Mouse (Mus musculus) ZHBTc4 (cell line): ENCODE results near the gene Errfi1.

Experiments used
- DNase-seq: peaks from one replicate; pipeline ENCODE4 v3.0.0-alpha.2; 2011; ENCODE audit warnings: low read depth, low spot score

Gene Errfi1

DNA sequence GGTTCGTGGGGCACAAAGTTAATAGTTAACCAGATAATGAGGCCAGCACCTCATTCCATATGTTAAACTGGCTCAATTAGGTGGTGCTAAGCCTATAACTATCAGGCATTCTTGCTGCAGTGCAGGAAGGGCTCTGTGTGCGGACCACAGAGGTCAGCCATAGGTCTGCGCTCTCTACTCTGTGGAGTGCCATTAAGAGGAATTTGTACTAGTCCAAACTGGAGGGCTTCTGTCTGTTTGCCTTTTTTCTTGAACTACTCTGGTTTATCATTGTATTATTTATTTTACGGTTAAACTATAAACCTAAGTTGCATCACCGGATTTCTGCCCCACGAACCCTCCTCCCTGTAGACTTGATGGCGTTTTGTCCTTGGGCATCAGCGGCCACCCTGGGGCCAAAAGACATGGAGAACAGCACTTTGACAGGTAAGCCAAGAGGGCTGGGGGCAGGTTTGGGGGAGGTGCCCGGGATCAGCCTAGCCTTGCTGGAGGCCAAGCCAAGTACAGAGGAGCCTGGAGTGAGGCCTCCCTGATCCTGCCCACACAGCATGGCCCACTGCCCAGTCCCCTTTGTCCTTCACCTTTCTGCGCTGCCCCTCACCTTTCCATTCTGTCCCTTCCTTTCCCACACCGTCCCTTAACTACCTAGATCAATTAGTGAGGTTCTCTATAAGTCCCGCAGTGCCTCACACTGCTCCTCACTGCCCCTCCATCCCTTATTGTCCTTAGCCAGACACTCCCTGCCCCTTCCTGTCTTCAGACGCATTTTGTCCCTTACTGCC, at the start of gene Errfi1:
Gene Errfi1 (plus strand): TSS at position 240 of the 782 bp plus-strand sequence.
- no peak for DNase-seq

GRCm38 (mm10) chr4:150804204-150804603, 49.5 kb upstream of the Errfi1 start:
- no peak for DNase-seq

DNA sequence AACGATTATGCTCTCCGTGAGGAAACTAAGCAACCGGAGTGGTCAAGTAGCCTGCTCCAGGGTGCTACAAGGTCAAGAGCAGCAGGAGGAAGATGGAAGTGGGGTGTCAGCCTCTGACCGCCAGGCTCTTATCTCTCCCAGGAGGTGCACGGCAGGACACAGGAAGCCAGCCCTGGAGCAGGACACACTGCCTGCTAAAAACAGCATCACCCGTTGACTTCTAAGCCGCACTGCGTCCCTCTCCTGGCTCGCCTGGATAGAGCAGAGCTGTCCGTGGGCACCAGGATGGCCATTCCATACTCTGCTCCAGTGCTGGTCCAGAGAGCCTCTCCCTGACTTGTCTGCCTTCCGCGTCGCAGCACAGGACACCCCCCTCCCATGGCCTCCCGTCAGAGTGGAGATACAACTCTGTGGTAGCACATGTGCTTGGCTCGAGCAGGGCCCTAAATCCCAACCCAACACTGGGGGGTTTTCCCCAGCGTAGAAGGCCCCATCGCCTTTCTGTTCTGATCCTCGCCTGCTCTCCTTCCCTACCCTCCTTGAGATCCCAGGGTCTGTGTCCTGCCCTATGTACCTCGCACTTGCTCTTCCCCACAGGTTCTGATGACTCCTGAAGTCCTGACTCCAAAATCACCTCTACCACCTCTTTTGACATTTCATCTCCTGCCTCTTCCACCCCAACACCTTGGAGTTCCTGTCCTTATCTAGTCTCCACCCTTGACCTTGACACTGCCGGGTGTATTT, 45.8 kb upstream of the Errfi1 start:
- DNase-seq: no peak

DNA sequence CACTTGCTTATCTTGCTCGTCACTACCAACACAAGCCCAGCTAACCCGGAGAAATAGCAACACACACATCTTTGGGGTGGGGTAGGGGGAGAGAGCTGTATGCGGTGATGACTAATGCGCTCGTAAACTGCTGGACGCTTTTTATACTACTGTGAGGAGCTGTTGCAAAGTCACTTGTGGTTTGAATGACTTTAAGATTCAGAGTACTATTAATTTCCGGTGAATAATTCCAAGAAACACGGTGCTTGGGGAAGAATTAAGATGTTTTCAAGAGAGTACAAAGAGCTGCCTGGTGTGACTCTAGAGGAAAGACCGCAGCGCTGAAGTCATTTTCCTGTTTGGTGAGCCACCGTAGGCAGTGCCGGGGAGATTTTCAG, 45.3 kb upstream of the Errfi1 start:
- no peak for DNase-seq

DNA sequence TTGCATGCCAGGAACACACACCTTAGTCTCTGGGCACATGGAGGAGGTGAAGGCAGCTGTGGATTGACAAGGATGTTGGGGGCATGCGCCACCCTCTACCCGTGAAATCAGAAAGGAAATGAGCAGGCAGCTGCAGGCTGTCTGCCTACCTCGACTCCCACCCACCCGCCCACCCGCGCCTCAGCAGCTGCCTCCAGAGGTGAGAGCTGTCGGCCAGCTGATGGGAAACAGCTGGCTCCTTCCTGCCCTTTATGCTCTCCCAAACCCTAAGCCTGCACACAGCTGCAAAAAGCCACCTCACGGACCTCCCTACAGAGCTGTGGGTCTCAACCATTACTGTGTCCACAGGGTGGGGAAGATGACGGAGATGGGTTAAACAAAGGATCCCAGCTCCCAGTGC, 44.4 kb upstream of the Errfi1 start:
- no peak for DNase-seq

- DNase-seq: no peak
Observed at GRCm38 (mm10) chr4:150815144-150815543, 38.6 kb upstream of the Errfi1 start.

DNA sequence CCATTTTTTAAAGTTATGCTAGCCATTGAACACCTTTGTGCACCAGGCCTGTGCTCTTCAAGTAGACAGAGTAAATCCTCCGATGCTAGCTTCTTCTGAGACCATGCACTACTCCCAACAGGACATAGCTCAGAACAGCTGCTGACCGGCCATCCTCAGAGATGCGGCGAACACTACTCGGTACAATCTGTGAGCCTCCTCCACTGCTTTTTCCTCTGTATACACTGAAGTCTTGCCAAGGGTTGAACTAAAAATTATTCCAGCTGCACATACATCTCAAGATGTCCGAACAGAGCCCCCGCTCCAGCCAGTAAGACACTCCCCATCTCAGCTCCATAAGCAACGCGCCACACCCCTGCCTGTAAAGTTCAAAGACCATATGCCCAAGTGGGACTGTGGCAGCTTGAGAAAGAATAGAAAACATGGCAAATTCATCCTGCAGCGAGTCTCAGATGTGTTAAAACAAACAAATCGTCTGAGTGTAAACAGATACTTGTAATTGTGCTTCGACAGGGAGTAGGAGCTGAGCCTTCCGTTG, 37.2 kb upstream of the Errfi1 start:
- DNase-seq: no peak

DNA sequence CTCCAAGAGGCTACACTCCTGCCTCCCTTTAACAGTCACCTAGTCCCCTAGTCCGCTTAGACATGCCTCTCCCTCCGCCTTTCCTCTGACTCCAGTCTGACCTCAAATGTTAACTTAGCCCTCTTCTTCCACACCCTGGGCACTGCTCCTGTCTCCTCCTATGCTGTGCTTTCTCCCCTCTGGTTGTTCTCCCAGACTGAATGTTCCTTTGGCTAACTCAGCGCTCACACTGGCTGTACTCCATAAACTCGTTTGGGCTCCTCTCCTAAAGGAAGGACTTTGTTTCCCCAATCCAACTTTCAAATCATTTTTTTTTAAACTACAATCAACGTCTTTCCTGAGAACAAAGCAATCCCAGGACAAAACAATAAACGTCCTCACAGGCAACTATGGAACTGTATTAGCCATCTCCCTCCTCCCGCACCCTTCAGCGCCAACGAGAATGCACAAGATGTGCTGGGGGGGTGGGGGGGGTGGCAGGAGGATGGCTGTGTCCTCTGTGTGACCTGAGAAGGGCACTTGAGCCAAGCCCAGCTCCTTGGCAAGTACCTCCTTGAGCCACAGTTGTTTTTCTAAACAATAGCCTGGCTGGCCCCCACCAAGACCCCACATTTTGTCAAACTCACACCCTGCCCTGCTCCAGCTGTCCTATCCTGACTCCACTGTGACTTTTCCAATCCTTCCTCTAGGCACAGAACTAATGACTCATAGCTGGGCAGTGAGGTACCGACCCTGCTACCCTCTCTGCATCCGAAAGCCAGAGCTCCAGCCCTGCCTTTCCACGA, 34.4 kb upstream of the Errfi1 start:
- no peak for DNase-seq

DNA sequence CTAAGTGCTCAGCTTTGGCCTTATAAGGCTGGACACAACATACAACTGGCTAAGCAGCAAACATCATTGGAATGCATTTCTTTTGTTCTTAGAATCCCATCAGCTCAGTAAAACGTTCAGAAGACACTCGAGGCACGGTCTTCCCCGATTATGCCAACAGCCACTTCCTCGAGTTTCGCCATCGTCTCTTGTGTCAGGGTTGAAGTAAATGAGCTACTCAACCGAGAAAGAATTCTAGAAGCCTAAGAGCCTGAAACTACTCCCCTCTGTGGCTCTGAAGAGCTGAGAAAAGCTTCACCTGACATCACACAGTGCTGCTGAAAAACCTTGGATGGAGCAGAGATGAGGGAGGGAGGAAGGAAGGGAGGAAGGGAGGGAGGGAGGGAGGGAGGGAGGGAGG, 32.3 kb upstream of the Errfi1 start:
- no peak for DNase-seq

GRCm38 (mm10) chr4:150822624-150823023, 31.1 kb upstream of the Errfi1 start:
- no peak for DNase-seq

DNA sequence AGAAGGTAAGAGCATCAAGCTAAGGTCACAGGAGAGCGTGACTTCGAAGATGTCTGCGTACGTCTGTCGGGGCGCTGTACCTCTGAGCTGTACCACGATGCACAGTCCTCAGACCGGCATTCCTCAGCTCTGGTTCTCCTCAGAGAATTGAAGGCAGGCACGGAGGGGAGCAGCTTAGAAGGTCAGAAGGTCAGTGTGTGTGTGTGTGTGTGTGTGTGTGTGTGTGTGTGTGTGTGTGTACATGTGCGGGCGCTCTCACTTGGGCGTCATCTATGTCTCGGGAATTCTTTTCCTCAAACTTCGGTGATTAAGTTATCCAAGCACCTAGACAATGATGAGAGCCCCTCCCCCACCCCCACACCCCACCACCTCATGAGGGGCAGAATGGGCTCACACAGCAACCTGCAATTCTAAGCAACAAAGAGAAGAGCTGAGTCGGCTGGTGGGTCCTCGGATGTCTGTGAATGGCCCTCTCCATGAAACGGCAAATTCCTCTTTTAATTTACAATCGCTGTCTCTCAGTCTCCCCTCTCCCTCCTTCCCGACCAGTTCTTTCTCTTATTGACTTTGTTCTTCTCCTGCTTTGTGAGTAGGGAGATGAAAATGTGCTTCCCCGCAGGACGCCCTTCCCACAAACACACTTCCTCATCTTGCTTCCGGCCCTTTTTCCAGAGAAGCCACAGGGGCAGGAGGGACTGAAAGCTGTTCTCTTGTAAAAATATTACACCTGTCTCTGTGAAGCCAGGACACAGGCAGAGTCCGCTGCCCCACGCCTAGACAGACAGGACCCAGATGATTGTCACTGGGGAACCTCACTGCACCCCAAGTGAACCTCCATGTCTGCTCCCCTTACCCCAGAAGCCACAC, 29.9 kb upstream of the Errfi1 start:
- DNase-seq: peak; percentile 54

DNA sequence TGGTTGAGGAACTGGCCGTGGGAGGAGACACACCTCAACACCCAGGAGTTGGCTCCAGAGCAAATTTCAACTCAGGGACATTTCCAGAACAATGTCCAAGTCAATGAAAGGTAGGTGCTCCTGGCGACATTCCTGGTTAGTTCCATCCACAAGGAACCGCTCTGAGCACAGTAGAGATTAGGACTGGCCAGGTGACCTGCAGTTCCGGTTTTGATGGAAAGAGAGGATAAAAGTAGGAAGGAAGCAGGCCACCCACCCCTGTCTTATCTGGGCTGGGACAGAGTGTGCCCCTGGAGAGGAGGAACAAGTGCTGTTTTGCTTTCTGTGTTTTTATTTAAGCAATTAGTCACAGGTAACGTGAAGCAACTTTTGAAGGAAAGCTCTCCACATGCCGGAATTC, 28.8 kb upstream of the Errfi1 start:
- no peak for DNase-seq

DNA sequence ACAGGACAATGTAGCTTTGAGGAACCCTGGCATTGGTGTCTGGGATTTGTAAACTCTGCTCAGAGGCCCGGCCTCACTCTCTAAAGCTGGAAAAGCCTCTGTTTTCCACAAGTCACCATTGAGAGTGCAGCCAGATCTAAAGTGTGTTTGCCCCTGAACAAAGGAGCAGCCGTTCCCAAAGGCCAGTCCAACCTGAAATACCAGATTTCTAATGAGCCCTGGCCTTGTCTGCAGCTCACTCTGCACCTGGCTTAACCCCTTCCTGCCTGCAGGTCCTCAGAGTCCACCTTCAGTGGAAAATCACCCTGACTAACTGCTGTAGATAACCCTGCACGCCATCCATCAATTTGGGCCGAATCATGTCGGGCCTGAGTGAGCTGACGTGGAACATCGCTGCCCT, 28.2 kb upstream of the Errfi1 start:
- no peak for DNase-seq

- DNase-seq: no peak
Observed at GRCm38 (mm10) chr4:150831321-150831720, 22.4 kb upstream of the Errfi1 start.

GRCm38 (mm10) chr4:150831941-150832340, 21.8 kb upstream of the Errfi1 start:
- no peak for DNase-seq

DNA sequence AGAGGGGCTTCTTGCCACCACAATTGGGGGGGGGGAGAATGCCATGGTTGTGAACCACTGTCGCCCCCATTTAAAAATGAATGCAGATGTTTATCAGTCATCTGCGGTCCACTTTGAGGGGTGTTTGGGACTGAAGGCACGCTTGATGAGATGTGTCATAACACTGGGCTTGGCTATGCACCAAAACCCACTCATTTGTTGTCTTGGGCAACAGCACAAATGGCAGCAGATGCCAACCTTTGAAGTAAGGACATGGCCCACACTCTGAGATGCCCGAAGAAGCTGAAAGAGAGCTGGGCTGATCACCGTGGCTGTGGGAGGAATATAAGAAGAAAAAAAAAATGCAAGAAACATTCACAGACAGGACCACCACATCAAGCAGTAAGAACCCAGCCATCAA, 18.6 kb upstream of the Errfi1 start:
- no peak for DNase-seq

GRCm38 (mm10) chr4:150836258-150836657, 17.5 kb upstream of the Errfi1 start:
- DNase-seq: no peak

GRCm38 (mm10) chr4:150836961-150837360, 16.8 kb upstream of the Errfi1 start:
- no peak for DNase-seq

DNA sequence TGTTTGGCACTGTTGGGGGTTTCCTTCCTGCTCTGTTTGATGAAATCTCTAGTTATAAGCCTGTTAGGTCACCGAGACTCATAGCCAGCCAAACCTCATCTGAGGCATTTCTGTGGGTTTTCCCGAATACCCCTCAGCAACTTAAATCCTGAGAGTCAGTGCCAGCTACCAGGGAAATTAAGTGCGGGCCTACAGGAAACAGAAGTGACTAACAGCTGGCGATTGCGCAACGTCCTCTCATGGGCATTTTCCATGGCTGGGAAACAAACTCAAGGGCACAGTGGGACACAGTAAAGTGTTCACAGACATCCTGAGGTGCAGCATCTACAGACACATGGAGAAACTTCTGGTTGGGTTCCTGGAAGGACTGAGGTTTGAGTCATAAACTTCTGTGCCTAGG, 16.3 kb upstream of the Errfi1 start:
- no peak for DNase-seq

DNA sequence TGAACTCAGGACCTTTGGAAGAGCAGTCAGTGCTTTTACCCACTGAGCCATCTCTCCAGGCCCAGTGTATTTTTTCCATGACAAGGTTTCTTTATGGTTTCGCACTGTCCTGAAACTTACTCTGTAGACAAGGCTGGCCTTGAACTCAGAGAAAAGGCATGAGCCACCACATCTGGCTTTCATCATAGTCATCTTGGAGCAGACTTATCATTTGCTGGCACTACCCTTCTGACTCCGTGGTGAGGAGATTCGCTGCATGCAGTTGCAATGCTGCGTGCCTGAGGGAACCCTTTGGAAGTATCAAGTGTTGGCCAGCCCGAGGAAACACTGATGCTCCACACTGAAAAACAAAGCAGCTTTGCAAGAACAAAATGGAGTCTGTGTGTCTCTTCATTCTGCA, 11.7 kb upstream of the Errfi1 start:
- no peak for DNase-seq

DNA sequence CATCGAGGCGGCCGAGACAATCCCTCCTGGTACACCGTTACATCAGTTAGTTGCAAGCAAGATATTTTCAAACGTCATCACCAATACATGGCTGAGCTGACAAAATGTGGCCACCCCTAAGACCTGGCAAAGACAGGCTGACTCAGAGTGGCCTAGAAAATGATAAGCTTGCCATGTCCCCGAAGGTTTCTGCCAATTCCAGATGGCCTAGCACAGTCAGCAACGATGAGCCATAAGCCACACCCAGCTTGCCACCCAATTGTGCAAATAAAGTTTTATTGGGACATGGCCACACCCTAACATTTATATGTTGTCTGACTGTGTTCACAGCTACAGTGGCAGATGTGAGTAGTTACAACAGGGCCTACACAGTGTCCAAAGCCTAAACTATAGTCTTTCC, 10.5 kb upstream of the Errfi1 start:
- no peak for DNase-seq
